Mouse (Mus musculus): ENCODE measurements around the gene Ehbp1. TPM values are rescaled to one million over a fixed set of nuclear protein-coding genes. Genes with fewer than 3 reads are reported as not detected.

Ehbp1 gene
- polyA plus RNA-seq, 1 experiment from 2014 or later = 3.9 TPM

DNA sequence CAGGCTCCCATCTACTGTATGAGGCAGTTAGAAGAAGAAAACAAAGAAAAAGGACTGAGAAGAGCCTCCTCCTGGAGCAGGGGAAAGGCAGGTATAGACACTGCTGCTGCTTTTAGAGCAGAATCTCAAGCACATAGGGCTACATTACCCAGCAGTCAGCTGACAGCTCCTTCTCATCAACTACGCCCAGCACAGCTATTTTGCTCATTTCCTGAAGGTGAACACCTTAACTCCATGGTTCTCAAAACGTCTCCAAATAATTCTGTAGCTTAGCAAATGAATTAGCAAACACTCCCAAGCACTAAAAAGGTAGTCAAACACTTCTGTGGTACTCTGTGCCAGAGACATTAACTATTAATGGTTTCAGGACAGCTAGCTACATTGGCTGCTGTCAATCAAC, 278.7 kb downstream of the Ehbp1 start:
- Histone ChIP-seq H3K27ac (no peak overlapping the region), H3K4me1 (replicated peaks; ENCODE audit: insufficient read depth, low read length) (no peaks in the 10 kb centered on the region), H3K36me3 (ENCODE audit: insufficient read depth, low read length) (0 out of 2 replicates have a peak, but pooled peaks cover 6% of the 10 kb centered on the region), H3K4me2 (ENCODE audit: low read length) (no peak overlapping the region), H3K4me3 (replicated peaks; ENCODE audit: low read depth, low read length) (no peak overlapping the region), H3K9me3 (replicated peaks; ENCODE audit: low read length) (no peaks in the 10 kb centered on the region), H3K9ac (ENCODE audit: low read depth, low read length) (no peak overlapping the region), H3K27me3 (ENCODE audit: insufficient read depth, low read length) (no peaks in the 10 kb centered on the region)
- DNase-seq (ENCODE audit: low spot score) (no peak), ATAC-seq (replicated peaks; ENCODE audit: low FRiP score, low read depth) (no peak)
- TF ChIP-seq CTCF (IDR thresholded peaks at IDR 0.05; ENCODE audit: low read depth) = no peak
- 64% methylated on average over 2 of the region's 2 CpGs for WGBS

DNA sequence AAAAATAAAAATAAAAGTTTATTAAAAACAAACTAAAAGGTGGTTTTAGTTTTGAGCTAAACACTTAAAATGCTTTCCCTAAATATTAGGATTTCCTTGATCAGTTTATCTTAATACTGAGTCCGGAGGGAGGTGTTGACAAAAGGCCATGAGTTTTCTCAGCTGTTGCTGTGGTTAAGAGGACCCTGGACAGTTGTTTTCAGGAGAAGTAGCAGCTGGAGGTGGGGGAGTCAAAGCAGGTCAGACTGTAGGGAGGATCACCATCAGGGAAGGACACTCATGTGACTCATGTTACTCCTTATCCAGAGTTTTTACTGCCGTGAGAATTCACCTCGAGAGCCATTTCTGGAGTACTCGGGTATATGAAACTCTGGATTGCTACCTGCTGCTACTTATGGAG, 280.4 kb downstream of the Ehbp1 start:
- H3K9ac ChIP-seq (ENCODE audit: low read depth, low read length) = no peak overlapping the region
- H3K4me1 ChIP-seq (replicated peaks; ENCODE audit: insufficient read depth, low read length) = no peaks in the 10 kb centered on the region
- WGBS = 39% methylated on average over 4 of the region's 4 CpGs
- H3K9me3 ChIP-seq (replicated peaks; ENCODE audit: low read length) = no peaks in the 10 kb centered on the region
- ATAC-seq (replicated peaks; ENCODE audit: low FRiP score, low read depth) = peak; percentile 76; the same call in 1 of the 2 replicates
- H3K4me2 ChIP-seq (ENCODE audit: low read length) = no peak overlapping the region
- no peak overlapping the region for H3K4me3 ChIP-seq (replicated peaks; ENCODE audit: low read depth, low read length)
- 0 out of 2 replicates have a peak, but pooled peaks cover 6% of the 10 kb centered on the region for H3K36me3 ChIP-seq (ENCODE audit: insufficient read depth, low read length)
- DNase-seq (ENCODE audit: low spot score) = peak; percentile 44
- no peak for TF ChIP-seq CTCF (IDR thresholded peaks at IDR 0.05; ENCODE audit: low read depth)
- H3K27ac ChIP-seq = no peak overlapping the region
- H3K27me3 ChIP-seq (ENCODE audit: insufficient read depth, low read length) = no peaks in the 10 kb centered on the region

DNA sequence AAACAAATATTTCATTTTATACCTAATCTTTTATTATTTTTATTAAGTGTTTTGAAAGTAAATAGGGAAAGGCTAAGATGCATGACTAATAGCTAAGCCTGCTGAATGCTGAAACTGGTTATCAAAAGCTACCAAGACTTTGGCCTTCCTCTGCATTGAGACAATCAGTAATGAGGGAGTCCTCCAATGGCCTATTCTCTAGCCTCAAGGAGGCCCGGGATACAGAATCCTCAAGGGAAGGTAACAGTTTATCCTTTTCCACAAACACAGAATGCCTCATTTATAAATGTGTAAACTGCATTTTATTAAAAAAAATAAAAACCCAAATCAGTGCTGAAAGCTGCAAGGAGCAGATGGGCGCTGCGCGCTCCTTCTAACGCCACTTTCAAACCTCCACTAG, 284.6 kb downstream of the Ehbp1 start:
- Histone ChIP-seq H3K4me3 (replicated peaks; ENCODE audit: low read depth, low read length) (no peak overlapping the region), H3K4me1 (replicated peaks; ENCODE audit: insufficient read depth, low read length) (no peaks in the 10 kb centered on the region), H3K36me3 (ENCODE audit: insufficient read depth, low read length) (0 out of 2 replicates have a peak, but pooled peaks cover 2% of the 10 kb centered on the region), H3K27ac (no peak overlapping the region), H3K9ac (ENCODE audit: low read depth, low read length) (no peak overlapping the region), H3K4me2 (ENCODE audit: low read length) (no peak overlapping the region), H3K27me3 (ENCODE audit: insufficient read depth, low read length) (no peaks in the 10 kb centered on the region), H3K9me3 (replicated peaks; ENCODE audit: low read length) (no peaks in the 10 kb centered on the region)
- no peak for TF ChIP-seq CTCF (IDR thresholded peaks at IDR 0.05; ENCODE audit: low read depth)
- no peak for DNase-seq (ENCODE audit: low spot score)
- no peak for ATAC-seq (replicated peaks; ENCODE audit: low FRiP score, low read depth)
- WGBS = 88% methylated on average over 5 of the region's 5 CpGs

DNA sequence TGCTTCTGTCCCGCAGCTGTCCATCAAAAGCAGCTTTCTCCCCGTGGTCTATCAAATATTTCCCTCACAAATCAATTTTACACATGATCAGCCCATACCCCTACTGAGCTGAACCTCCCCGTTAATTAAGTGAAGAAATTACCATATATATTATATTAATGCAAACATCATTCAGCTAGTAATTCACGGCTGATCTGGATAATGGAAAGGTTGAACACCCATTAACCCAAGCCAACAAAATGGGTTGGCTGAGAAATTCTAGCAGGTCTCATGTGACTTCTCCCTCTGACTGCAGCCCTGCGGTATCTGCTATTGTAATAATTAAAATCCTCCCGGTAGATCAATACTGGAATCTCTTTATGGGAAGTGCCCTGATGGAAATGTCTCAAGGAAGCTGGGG, 286.2 kb downstream of the Ehbp1 start:
- no peak overlapping the region for H3K4me3 ChIP-seq (replicated peaks; ENCODE audit: low read depth, low read length)
- no peaks in the 10 kb centered on the region for H3K9me3 ChIP-seq (replicated peaks; ENCODE audit: low read length)
- no peak overlapping the region for H3K4me2 ChIP-seq (ENCODE audit: low read length)
- H3K27ac ChIP-seq = no peak overlapping the region
- H3K4me1 ChIP-seq (replicated peaks; ENCODE audit: insufficient read depth, low read length) = no peaks in the 10 kb centered on the region
- WGBS = 87% methylated on average over 6 of the region's 6 CpGs
- H3K27me3 ChIP-seq (ENCODE audit: insufficient read depth, low read length) = no peaks in the 10 kb centered on the region
- no peak overlapping the region for H3K9ac ChIP-seq (ENCODE audit: low read depth, low read length)
- DNase-seq (ENCODE audit: low spot score) = no peak
- TF ChIP-seq CTCF (IDR thresholded peaks at IDR 0.05; ENCODE audit: low read depth) = no peak
- no peak for ATAC-seq (replicated peaks; ENCODE audit: low FRiP score, low read depth)
- H3K36me3 ChIP-seq (ENCODE audit: insufficient read depth, low read length) = 0 out of 2 replicates have a peak, but pooled peaks cover 2% of the 10 kb centered on the region

DNA sequence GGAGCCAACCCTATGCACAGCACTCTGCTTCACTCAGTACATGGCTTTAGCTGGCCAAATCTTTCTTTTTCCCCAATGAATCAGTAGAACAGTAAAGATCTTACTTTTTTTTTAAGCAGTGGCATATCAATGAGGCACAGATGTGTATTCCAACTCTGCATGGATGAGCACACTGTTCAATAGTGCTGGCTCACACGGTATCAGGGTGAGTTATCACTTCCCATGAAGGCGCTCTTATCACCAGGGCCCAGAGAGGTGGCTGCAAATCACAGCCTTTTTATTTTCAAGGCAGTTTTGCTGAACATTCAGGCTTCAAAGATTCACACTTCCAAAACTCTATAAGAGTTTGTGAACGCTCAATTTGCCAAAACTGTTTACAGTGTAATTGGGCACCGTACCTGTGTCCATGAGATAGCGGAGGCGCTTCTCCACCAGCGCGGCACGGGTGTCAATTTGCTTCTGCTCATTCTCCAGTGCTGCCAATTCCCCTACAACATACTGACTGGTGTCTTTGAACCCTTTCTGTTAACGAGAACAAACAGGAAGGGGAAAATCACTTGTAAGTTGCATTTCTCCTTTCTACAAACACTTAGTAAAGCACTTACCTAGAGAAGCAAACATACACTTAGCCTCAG, 288.9 kb downstream of the Ehbp1 start:
- Histone ChIP-seq H3K27ac (no peak overlapping the region), H3K27me3 (ENCODE audit: insufficient read depth, low read length) (no peaks in the 10 kb centered on the region), H3K4me1 (replicated peaks; ENCODE audit: insufficient read depth, low read length) (no peaks in the 10 kb centered on the region), H3K36me3 (ENCODE audit: insufficient read depth, low read length) (no peaks in the 10 kb centered on the region), H3K9me3 (replicated peaks; ENCODE audit: low read length) (no peaks in the 10 kb centered on the region), H3K4me2 (ENCODE audit: low read length) (no peak overlapping the region), H3K4me3 (replicated peaks; ENCODE audit: low read depth, low read length) (no peak overlapping the region), H3K9ac (ENCODE audit: low read depth, low read length) (no peak overlapping the region)
- TF ChIP-seq CTCF (IDR thresholded peaks at IDR 0.05; ENCODE audit: low read depth) = no peak
- no peak for ATAC-seq (replicated peaks; ENCODE audit: low FRiP score, low read depth)
- 67% methylated on average over 10 of the region's 10 CpGs for WGBS
- DNase-seq (ENCODE audit: low spot score) = no peak

DNA sequence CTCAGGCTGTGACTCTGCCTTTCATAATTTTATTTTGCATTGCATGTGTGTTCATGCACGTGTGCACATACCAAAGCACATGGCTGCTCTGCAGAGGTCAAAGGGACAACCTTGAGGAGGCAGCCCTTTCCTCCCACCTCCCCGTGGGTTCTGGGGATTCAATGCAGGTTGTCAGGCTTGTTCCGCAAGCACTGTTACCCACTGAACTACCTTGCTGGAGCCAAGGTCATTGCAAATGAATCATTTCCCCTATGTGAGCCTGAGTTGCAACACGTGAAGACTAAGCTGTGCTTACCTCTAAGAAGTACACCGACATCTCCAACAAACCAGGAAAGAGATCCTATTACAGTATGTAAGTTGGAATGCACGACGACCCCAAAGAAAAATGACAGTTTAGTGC, 291.2 kb downstream of the Ehbp1 start:
- Histone ChIP-seq H3K27ac (no peak overlapping the region), H3K36me3 (ENCODE audit: insufficient read depth, low read length) (no peaks in the 10 kb centered on the region), H3K9me3 (replicated peaks; ENCODE audit: low read length) (no peaks in the 10 kb centered on the region), H3K27me3 (ENCODE audit: insufficient read depth, low read length) (no peaks in the 10 kb centered on the region), H3K9ac (ENCODE audit: low read depth, low read length) (no peak overlapping the region), H3K4me1 (replicated peaks; ENCODE audit: insufficient read depth, low read length) (no peaks in the 10 kb centered on the region), H3K4me3 (replicated peaks; ENCODE audit: low read depth, low read length) (no peak overlapping the region), H3K4me2 (ENCODE audit: low read length) (no peak overlapping the region)
- peak; percentile 4 for DNase-seq (ENCODE audit: low spot score)
- ATAC-seq (replicated peaks; ENCODE audit: low FRiP score, low read depth) = peak; percentile 79; the same call in 1 of the 2 replicates
- 60% methylated on average over 7 of the region's 7 CpGs for WGBS
- TF ChIP-seq CTCF (IDR thresholded peaks at IDR 0.05; ENCODE audit: low read depth) = no peak

All from kidney, postnatal 0 days (tissue).